Mouse (Mus musculus): ENCODE data around the gene Gm10277. TPM values are rescaled to one million over a fixed set of nuclear protein-coding genes. Genes with fewer than 3 reads are reported as not detected.

Gm10277 gene
- polyA plus RNA-seq, 1 experiment from 2014 or later = 0.14 TPM

GRCm38 (mm10) chr11:77802341-77802865, 14.9 kb upstream of the Gm10277 start:
- H3K27me3 ChIP-seq = no peaks in the 10 kb centered on the region
- no peak for TF ChIP-seq CTCF (IDR thresholded peaks at IDR 0.05)
- POLR2A ChIA-PET = no interaction called here
- ATAC-seq (no peak), DNase-seq (ENCODE audit: low read depth, low spot score) (no peak)
- CTCF ChIA-PET = no interaction called here
- in situ Hi-C loops (cut with MboI; ENCODE audit: low pct_unique_long_range_greater_than_20kb) = loop anchor here (25.0 kb wide), 1 partner anchor 290 kb away; the partner anchor contains the start of genes Abhd15, Gm10392 and Trp53i13

- ChIA-PET CTCF (no interaction called here), POLR2A (no interaction called here)
- no peak for TF ChIP-seq CTCF (IDR thresholded peaks at IDR 0.05)
- DNase-seq (ENCODE audit: low read depth, low spot score) (no peak), ATAC-seq (no peak)
- no peaks in the 10 kb centered on the region for H3K27me3 ChIP-seq
- in situ Hi-C loops (cut with MboI; ENCODE audit: low pct_unique_long_range_greater_than_20kb) = loop anchor here (25.0 kb wide), 1 partner anchor 289 kb away; the partner anchor contains the start of genes Abhd15, Gm10392 and Trp53i13
These were observed 13.5 kb upstream of the Gm10277 start for GRCm38 (mm10) chr11:77800869-77801701.

GRCm38 (mm10) chr11:77800491-77800868, 12.9 kb upstream of the Gm10277 start:
- DNase-seq (ENCODE audit: low read depth, low spot score) (no peak), ATAC-seq (no peak)
- no peak for TF ChIP-seq CTCF (IDR thresholded peaks at IDR 0.05)
- ChIA-PET CTCF (no interaction called here), POLR2A (no interaction called here)
- H3K27me3 ChIP-seq = no peaks in the 10 kb centered on the region
- in situ Hi-C loops (cut with MboI; ENCODE audit: low pct_unique_long_range_greater_than_20kb) = loop anchor here (25.0 kb wide), 1 partner anchor 288 kb away; the partner anchor contains the start of genes Abhd15, Gm10392 and Trp53i13

GRCm38 (mm10) chr11:77795216-77795615, 7.7 kb upstream of the Gm10277 start:
- DNase-seq (ENCODE audit: low read depth, low spot score) (no peak), ATAC-seq (no peak)
- POLR2A ChIA-PET = interaction anchor here (0.6 kb wide), 1 partner anchor 12 kb away, joined by 3 read pairs; no protein-coding TSS in a partner anchor
- H3K27me3 ChIP-seq = no peaks in the 10 kb centered on the region
- in situ Hi-C loops (cut with MboI; ENCODE audit: low pct_unique_long_range_greater_than_20kb) = no loop called here
- CTCF ChIA-PET = interaction anchor here (1.0 to 1.4 kb wide), 2 partner anchors 13 to 58 kb away, joined by 3 to 4 read pairs; no protein-coding TSS in a partner anchor
- TF ChIP-seq CTCF (IDR thresholded peaks at IDR 0.05) = no peak

GRCm38 (mm10) chr11:77793238-77793930, 5.8 kb upstream of the Gm10277 start:
- ATAC-seq (peak; percentile 73), DNase-seq (ENCODE audit: low read depth, low spot score) (no peak)
- no peak for TF ChIP-seq CTCF (IDR thresholded peaks at IDR 0.05)
- H3K27me3 ChIP-seq = no peaks in the 10 kb centered on the region
- ChIA-PET CTCF (interaction anchor here (0.6 to 1.4 kb wide), 9 partner anchors 10 to 73 kb away, joined by 3 to 7 read pairs (median 4); partner anchors contain the start of gene Myo18a), POLR2A (interaction anchor here (0.6 to 1.1 kb wide), 2 partner anchors 14 to 57 kb away, joined by 3 to 4 read pairs; no protein-coding TSS in a partner anchor)
- in situ Hi-C loops (cut with MboI; ENCODE audit: low pct_unique_long_range_greater_than_20kb) = loop anchor here (5.0 kb wide), 1 partner anchor 56 kb away; no protein-coding TSS in a partner anchor

GRCm38 (mm10) chr11:77792566-77792909, 5.0 kb upstream of the Gm10277 start:
- ATAC-seq = no peak
- in situ Hi-C loops (cut with MboI; ENCODE audit: low pct_unique_long_range_greater_than_20kb) = loop anchor here (5.0 kb wide), 1 partner anchor 55 kb away; no protein-coding TSS in a partner anchor
- TF ChIP-seq CTCF (IDR thresholded peaks at IDR 0.05) = no peak
- DNase-seq (ENCODE audit: low read depth, low spot score) = no peak
- ChIA-PET CTCF (interaction anchor here (0.6 to 1.4 kb wide), 8 partner anchors 10 to 55 kb away, joined by 3 to 7 read pairs (median 4); no protein-coding TSS in a partner anchor), POLR2A (interaction anchor here (0.6 to 1.3 kb wide), 5 partner anchors 15 to 189 kb away, joined by 3 to 4 read pairs (median 3); no protein-coding TSS in a partner anchor)
- no peaks in the 10 kb centered on the region for H3K27me3 ChIP-seq

- CTCF ChIA-PET = interaction anchor here (0.8 to 1.4 kb wide), 5 partner anchors 9 to 54 kb away, joined by 3 to 5 read pairs (median 3); no protein-coding TSS in a partner anchor
- TF ChIP-seq CTCF (IDR thresholded peaks at IDR 0.05) = no peak
- H3K27me3 ChIP-seq = no peaks in the 10 kb centered on the region
- no peak for DNase-seq (ENCODE audit: low read depth, low spot score)
- in situ Hi-C loops (cut with MboI; ENCODE audit: low pct_unique_long_range_greater_than_20kb) = loop anchor here (5.0 kb wide), 1 partner anchor 55 kb away; no protein-coding TSS in a partner anchor
- ATAC-seq = no peak
- POLR2A ChIA-PET = interaction anchor here (0.6 to 1.3 kb wide), 3 partner anchors 19 to 190 kb away, joined by 3 to 4 read pairs (median 3); no protein-coding TSS in a partner anchor
These were observed 4.4 kb upstream of the Gm10277 start for GRCm38 (mm10) chr11:77791752-77792565.

- POLR2A ChIA-PET = interaction anchor here (1.3 kb wide), 1 partner anchor 19 kb away, joined by 4 read pairs; no protein-coding TSS in a partner anchor
- in situ Hi-C loops (cut with MboI; ENCODE audit: low pct_unique_long_range_greater_than_20kb) = loop anchor here (5.0 kb wide), 1 partner anchor 54 kb away; no protein-coding TSS in a partner anchor
- CTCF ChIA-PET = interaction anchor here (0.8 to 1.3 kb wide), 2 partner anchors 24 to 54 kb away, joined by 3 read pairs; no protein-coding TSS in a partner anchor
- ATAC-seq = peak; percentile 28
- DNase-seq (ENCODE audit: low read depth, low spot score) = no peak
- no peak for TF ChIP-seq CTCF (IDR thresholded peaks at IDR 0.05)
- no peaks in the 10 kb centered on the region for H3K27me3 ChIP-seq
These were observed 3.7 kb upstream of the Gm10277 start for GRCm38 (mm10) chr11:77791241-77791727.

- in situ Hi-C loops (cut with MboI; ENCODE audit: low pct_unique_long_range_greater_than_20kb) = loop anchor here (5.0 kb wide), 1 partner anchor 53 kb away; no protein-coding TSS in a partner anchor
- DNase-seq (ENCODE audit: low read depth, low spot score) (no peak), ATAC-seq (no peak)
- no peaks in the 10 kb centered on the region for H3K27me3 ChIP-seq
- ChIA-PET CTCF (interaction anchor here (0.9 to 1.3 kb wide), 2 partner anchors 9 to 18 kb away, joined by 3 read pairs; no protein-coding TSS in a partner anchor), POLR2A (no interaction called here)
- TF ChIP-seq CTCF (IDR thresholded peaks at IDR 0.05) = no peak
These were observed 2.7 kb upstream of the Gm10277 start for GRCm38 (mm10) chr11:77790286-77790685.
